Mouse (Mus musculus) embryonic facial prominence, embryonic 11.5 days (tissue): ENCODE measurements at regions not wholly inside any gene's neighbourhood (a gene's known extent, or its start where the extent isn't known, plus 50 kb on each side); places are given as distances from the start of the nearest gene placed in this dataset.
"Not testable (repeated sequence)": the region's sequence is repeated elsewhere in the genome, so short reads cannot be mapped to it uniquely, and the experiment has no call there.

Source experiments
- ATAC-seq: fragments of 200-750 bp; cut with Nextera tagmentation; replicated peaks from 2 replicates; pipeline ENCODE4 v1.8.0; 2017; ENCODE audit warnings: low read depth; ENCODE audit not compliant: insufficient number of reproducible peaks, low FRiP score, low TSS enrichment
- DNase-seq: peaks from one replicate; pipeline ENCODE4 v3.0.0-alpha.2; 2015; ENCODE audit warnings: low spot score
- H3K27ac ChIP-seq: fragments of 300-500 bp; sonication (generic); replicated peaks from 2 replicates; pipeline ENCODE4 v1.5.1; 2014; ENCODE audit warnings: mild to moderate bottlenecking, low read depth, low read length, control low read depth
- H3K27me3 ChIP-seq: fragments of 300-500 bp; sonication (generic); 2 replicates; pipeline ENCODE4 v1.6.1; 2014; ENCODE audit warnings: mild to moderate bottlenecking, low read length, moderate library complexity, mixed read lengths; ENCODE audit not compliant: control insufficient read depth, insufficient read depth
- H3K36me3 ChIP-seq: fragments of 300-500 bp; sonication (generic); replicated peaks from 2 replicates; pipeline ENCODE4 v1.6.1; 2014; ENCODE audit warnings: low read depth, mild to moderate bottlenecking, low read length, moderate library complexity, mixed read lengths; ENCODE audit not compliant: control insufficient read depth, insufficient read depth
- H3K4me1 ChIP-seq: fragments of 300-500 bp; sonication (generic); 2 replicates; pipeline ENCODE4 v1.6.1; 2014; ENCODE audit warnings: low read length, mixed read lengths; ENCODE audit not compliant: control insufficient read depth, insufficient read depth
- H3K4me2 ChIP-seq: fragments of 300-500 bp; sonication (generic); 2 replicates; pipeline ENCODE4 v1.6.1; 2014; ENCODE audit warnings: low read depth, mild to moderate bottlenecking, control low read depth, low read length, moderate library complexity
- H3K4me3 ChIP-seq: fragments of 300-500 bp; sonication (generic); 2 replicates; pipeline ENCODE4 v1.5.1; 2014; ENCODE audit warnings: low read depth, low read length, control low read depth
- H3K9ac ChIP-seq: fragments of 300-500 bp; sonication (generic); replicated peaks from 2 replicates; pipeline ENCODE4 v1.6.1; 2014; ENCODE audit warnings: mild to moderate bottlenecking, control low read depth, low read length
- H3K9me3 ChIP-seq: fragments of 300-500 bp; sonication (generic); replicated peaks from 2 replicates; pipeline ENCODE4 v1.6.1; 2016; ENCODE audit warnings: mild to moderate bottlenecking, low read length, inconsistent platforms, mixed read lengths; ENCODE audit not compliant: control insufficient read depth
- WGBS: fragments of 180-500 bp; shearing (Covaris S2); extraction: QIAGEN DNeasy Blood & Tissue Kit; methylation state at CpG from one replicate; pipeline ENCODE4 v1.1.7; 2014; 5-methylcytosine and 5-hydroxymethylcytosine counted together

GRCm38 (mm10) chr9:14074273-14074672 lies 200.6 kb upstream of the Sesn3 start:
- Histone ChIP-seq H3K36me3 (no peaks in the 10 kb centered on the region), H3K9me3 (no peaks in the 10 kb centered on the region), H3K9ac (no peak overlapping the region), H3K4me3 (no peak overlapping the region), H3K27me3 (no peaks in the 10 kb centered on the region), H3K4me1 (no peaks in the 10 kb centered on the region), H3K27ac (no peak overlapping the region), H3K4me2 (no peak overlapping the region)
- ATAC-seq: no peak
- no peak for DNase-seq
- 93% methylated on average over 6 of the region's 6 CpGs for WGBS

GRCm38 (mm10) chr9:14074866-14075265 lies 200.0 kb upstream of the Sesn3 start:
- H3K9me3 ChIP-seq, H3K27me3 ChIP-seq, DNase-seq, H3K36me3 ChIP-seq, H3K4me1 ChIP-seq, ATAC-seq, H3K9ac ChIP-seq, H3K4me2 ChIP-seq, H3K4me3 ChIP-seq, H3K27ac ChIP-seq: not testable (repeated sequence)

DNA sequence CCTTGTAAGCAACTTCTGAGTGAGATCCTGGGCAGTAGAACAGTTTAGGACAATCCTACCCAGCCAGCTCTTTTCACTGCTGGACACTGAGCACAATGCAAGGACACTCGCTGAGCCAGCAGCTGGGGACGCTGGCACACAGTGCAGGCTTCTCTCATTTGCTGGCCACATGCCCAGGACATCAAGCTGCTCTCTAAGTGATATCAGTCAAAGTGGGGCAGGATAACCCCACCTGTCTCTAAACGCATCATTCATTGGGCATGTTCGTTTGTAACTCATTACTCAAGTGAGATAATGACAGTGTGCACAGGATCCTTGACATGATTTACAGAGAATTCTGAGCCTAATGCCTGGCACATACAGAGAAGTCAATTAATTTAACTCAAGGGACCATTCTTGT lies 199.4 kb upstream of the Sesn3 start:
- ATAC-seq: no peak
- H3K27me3 ChIP-seq: no peaks in the 10 kb centered on the region
- 84% methylated on average over 4 of the region's 4 CpGs for WGBS

DNA sequence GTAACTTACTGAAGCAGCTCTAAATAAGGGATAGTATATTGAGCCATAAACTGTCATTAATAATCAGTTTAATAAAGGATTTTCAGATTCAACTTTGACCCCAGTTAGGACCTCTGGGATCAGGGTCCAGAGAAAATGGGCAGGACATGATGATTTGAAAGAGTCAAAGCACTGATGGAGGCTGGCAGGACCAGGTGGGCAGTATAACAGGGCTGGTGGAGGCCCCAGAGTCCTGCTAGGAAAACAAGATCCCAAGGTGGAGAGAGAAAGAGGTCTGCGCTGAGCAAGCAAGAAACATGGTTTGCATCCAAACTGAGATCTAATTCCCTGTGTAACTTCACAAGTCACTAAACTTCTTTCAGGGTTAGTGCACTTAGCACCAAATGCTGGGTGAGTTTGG lies 199.0 kb upstream of the Sesn3 start:
- Histone ChIP-seq H3K27ac (no peak overlapping the region), H3K4me2 (no peak overlapping the region), H3K9me3 (no peaks in the 10 kb centered on the region), H3K36me3 (no peaks in the 10 kb centered on the region), H3K4me3 (no peak overlapping the region), H3K4me1 (no peaks in the 10 kb centered on the region), H3K27me3 (no peaks in the 10 kb centered on the region), H3K9ac (no peak overlapping the region)
- DNase-seq (no peak), ATAC-seq (no peak)
- WGBS: 82% methylated on average over 1 of the region's 1 CpGs

More for the DNA sequence above, 199.4 kb upstream of the Sesn3 start:
- H3K4me1 ChIP-seq: no peaks in the 10 kb centered on the region
- H3K4me2 ChIP-seq: no peak overlapping the region
- no peaks in the 10 kb centered on the region for H3K36me3 ChIP-seq
- H3K9me3 ChIP-seq: no peaks in the 10 kb centered on the region
- no peak overlapping the region for H3K27ac ChIP-seq
- H3K4me3 ChIP-seq: no peak overlapping the region
- DNase-seq: no peak
- no peak overlapping the region for H3K9ac ChIP-seq

DNA sequence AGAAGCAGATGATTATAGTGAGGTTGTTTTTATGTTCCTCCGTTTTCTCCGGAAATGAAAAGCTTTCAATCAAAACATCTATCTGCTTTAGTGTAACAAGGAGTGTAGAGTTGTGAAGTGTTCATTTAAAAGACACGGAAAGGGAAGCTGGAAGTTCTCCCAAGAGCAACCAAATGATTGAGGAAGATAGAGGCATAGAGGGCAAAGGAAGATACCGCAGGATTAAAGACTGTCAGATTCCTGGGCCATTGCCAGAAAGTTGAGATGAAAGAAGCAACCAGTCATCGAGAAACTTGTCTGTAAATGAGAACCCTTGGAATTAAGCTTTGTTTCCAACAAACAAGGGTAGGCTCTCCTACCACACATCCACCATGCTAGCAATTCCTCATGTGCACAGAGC lies 198.1 kb upstream of the Sesn3 start:
- no peaks in the 10 kb centered on the region for H3K27me3 ChIP-seq
- H3K4me3 ChIP-seq: no peak overlapping the region
- H3K36me3 ChIP-seq: no peaks in the 10 kb centered on the region
- no peak overlapping the region for H3K4me2 ChIP-seq
- H3K9ac ChIP-seq: no peak overlapping the region
- no peaks in the 10 kb centered on the region for H3K4me1 ChIP-seq
- ATAC-seq (no peak), DNase-seq (no peak)
- WGBS: 81% methylated on average over 5 of the region's 5 CpGs
- no peak overlapping the region for H3K27ac ChIP-seq
- no peaks in the 10 kb centered on the region for H3K9me3 ChIP-seq

GRCm38 (mm10) chr9:14081138-14081537 lies 193.7 kb upstream of the Sesn3 start:
- Histone ChIP-seq H3K4me2 (no peak overlapping the region), H3K4me1 (no peaks in the 10 kb centered on the region), H3K36me3 (no peaks in the 10 kb centered on the region), H3K9ac (no peak overlapping the region), H3K27me3 (no peaks in the 10 kb centered on the region), H3K4me3 (no peak overlapping the region), H3K9me3 (no peaks in the 10 kb centered on the region), H3K27ac (no peak overlapping the region)
- ATAC-seq (no peak), DNase-seq (no peak)
- 51% methylated on average over 4 of the region's 4 CpGs for WGBS

DNA sequence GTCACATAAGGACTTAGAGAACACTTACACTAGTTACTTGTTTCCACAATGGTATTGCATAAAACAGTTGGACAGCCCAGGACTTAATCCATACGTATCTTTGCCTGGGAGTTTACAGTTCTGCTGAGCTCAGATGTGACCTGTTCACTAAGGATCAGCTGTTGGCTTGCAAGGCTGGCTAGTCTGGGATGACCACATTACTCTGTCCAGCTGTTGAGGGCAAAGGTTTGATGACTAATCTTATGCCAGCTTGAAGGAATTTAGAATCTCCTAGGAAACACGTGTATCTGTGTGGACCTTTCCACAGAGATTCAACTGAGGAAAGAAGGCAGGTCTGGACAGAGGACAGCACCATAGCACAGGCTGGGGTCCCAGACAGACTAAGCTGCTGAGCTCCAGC lies 188.7 kb upstream of the Sesn3 start:
- H3K9ac ChIP-seq: no peak overlapping the region
- H3K9me3 ChIP-seq: no peaks in the 10 kb centered on the region
- no peaks in the 10 kb centered on the region for H3K36me3 ChIP-seq
- DNase-seq (no peak), ATAC-seq (no peak)
- H3K4me1 ChIP-seq: no peaks in the 10 kb centered on the region
- H3K4me2 ChIP-seq: no peak overlapping the region
- H3K27ac ChIP-seq: no peak overlapping the region
- H3K27me3 ChIP-seq: no peaks in the 10 kb centered on the region
- WGBS: 55% methylated on average over 2 of the region's 2 CpGs
- no peak overlapping the region for H3K4me3 ChIP-seq

DNA sequence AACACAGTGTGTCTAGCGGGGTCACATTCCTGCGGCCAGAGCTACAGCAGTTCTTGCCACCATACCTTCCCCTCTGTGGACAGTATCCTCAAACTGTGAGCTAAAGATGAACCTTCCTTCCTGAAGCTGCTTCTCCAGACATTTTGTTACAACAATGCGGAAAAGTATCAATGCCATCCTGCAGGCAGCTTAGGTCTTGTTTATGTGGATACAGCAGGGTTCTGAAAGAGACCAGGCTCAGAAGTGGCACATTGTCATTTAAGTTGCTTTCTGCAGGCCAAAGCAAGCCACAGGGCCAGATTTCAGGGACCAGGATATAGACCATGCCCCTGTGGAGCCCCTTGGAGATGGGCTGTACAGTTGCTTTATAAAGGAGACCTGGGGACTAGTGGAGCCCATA lies 188.3 kb upstream of the Sesn3 start:
- Histone ChIP-seq H3K27me3 (no peaks in the 10 kb centered on the region), H3K9ac (no peak overlapping the region), H3K4me3 (no peak overlapping the region), H3K9me3 (no peaks in the 10 kb centered on the region), H3K27ac (no peak overlapping the region), H3K36me3 (no peaks in the 10 kb centered on the region), H3K4me2 (no peak overlapping the region), H3K4me1 (no peaks in the 10 kb centered on the region)
- WGBS: 83% methylated on average over 3 of the region's 3 CpGs
- no peak for ATAC-seq
- DNase-seq: no peak

DNA sequence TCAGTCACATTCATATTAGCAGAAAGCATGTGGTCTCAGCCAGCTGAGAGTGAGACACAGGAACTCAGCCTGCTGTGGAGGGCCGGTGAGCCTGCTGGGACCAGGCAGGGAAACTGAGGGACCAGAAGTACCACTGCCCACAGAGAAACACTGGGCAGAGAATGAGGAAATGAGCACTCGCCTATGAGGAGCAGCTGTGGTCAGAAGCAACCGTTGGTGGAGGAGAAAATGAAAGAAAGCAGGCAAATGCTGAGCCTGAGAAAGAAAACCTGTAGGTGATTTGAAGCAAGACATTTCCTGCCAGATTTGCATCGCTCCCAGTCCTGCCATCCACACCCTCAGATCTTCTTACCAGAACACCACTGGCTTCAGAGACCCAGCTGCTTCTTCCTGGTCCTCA lies 187.0 kb upstream of the Sesn3 start:
- no peak for ATAC-seq
- Histone ChIP-seq H3K4me2 (no peak overlapping the region), H3K27me3 (no peaks in the 10 kb centered on the region), H3K27ac (no peak overlapping the region), H3K4me3 (no peak overlapping the region), H3K9ac (no peak overlapping the region), H3K36me3 (no peaks in the 10 kb centered on the region), H3K4me1 (no peaks in the 10 kb centered on the region), H3K9me3 (no peaks in the 10 kb centered on the region)
- no peak for DNase-seq
- WGBS: 69% methylated on average over 4 of the region's 4 CpGs
